Mouse (Mus musculus) bone marrow, adult 2 months (tissue): Measurements from ENCODE around the gene Pfn4. TPM values are rescaled to one million over a fixed set of nuclear protein-coding genes. Genes with fewer than 3 reads are reported as not detected.

Experiments
- H3K27ac ChIP-seq: fragments of 200-500 bp; 2 replicates; pipeline ENCODE4 v1.5.1; 2012; ENCODE audit warnings: low read depth, mild to moderate bottlenecking, control low read depth, inconsistent platforms, low read length; ENCODE audit not compliant: control insufficient read depth, poor library complexity, insufficient read depth
- H3K4me1 ChIP-seq: fragments of 200-500 bp; 2 replicates; pipeline ENCODE4 v1.6.1; 2011; ENCODE audit warnings: low read length; ENCODE audit not compliant: control insufficient read depth, insufficient read depth
- H3K4me3 ChIP-seq: fragments of 200-500 bp; replicated peaks from 2 replicates; pipeline ENCODE3; 2011; ENCODE audit warnings: mild to moderate bottlenecking, low read depth, low read length, control low read depth; ENCODE audit not compliant: control insufficient read depth
- CTCF ChIP-seq: fragments of 200-500 bp; IDR thresholded peaks from 2 replicates; pipeline ENCODE4 v1.5.1; 2011; ENCODE audit warnings: low read length, control low read depth; ENCODE audit not compliant: control insufficient read depth, insufficient read depth
- POLR2A ChIP-seq: fragments of 200-500 bp; IDR thresholded peaks from 2 replicates; pipeline ENCODE4 v1.6.1; 2011; ENCODE audit warnings: low read depth, mild to moderate bottlenecking, control low read depth, low read length, borderline replicate concordance; ENCODE audit not compliant: control insufficient read depth
- WGBS: fragments of 180-500 bp; shearing (Covaris S2); methylation state at CpG from one replicate; pipeline ENCODE4 v1.1.7; 2018; 5-methylcytosine and 5-hydroxymethylcytosine counted together
- polyA plus RNA-seq: library from polyadenylated mRNA; stranded (reverse); fragments of >200 nt; gene quantifications from 2 replicates; pipeline ENCODE4 v1.2.4, GENCODE M21; 2011; ENCODE audit warnings: low replicate concordance; ENCODE audit not compliant: missing spikeins, insufficient read depth, insufficient read length

Gene Pfn4
- polyA plus RNA-seq, 1 experiment, result 1.4 TPM

GRCm38 (mm10) chr12:4813636-4814035 lies 44.8 kb downstream of the Pfn4 start:
- no peaks in the 10 kb centered on the region for H3K4me1 ChIP-seq
- no peak for TF ChIP-seq CTCF
- TF ChIP-seq POLR2A, result no peak
- no peak overlapping the region for H3K4me3 ChIP-seq
- H3K27ac ChIP-seq, result no peak overlapping the region
- 93% methylated on average over 4 of the region's 4 CpGs for WGBS

- peak overlapping the region; percentile 69 for H3K27ac ChIP-seq
- TF ChIP-seq CTCF (no peak), POLR2A (no peak)
- peak overlapping the region; percentile 81 for H3K4me3 ChIP-seq
- no peaks in the 10 kb centered on the region; the same call in 1 of the 2 replicates for H3K4me1 ChIP-seq
- WGBS, result 8% methylated on average over 24 of the region's 24 CpGs
Observed at GRCm38 (mm10) chr12:4816680-4817360, 48.0 kb downstream of the Pfn4 start.

- under 1% methylated on average over 49 of the region's 49 CpGs for WGBS
- Histone ChIP-seq H3K27ac (peak within 1 kb of the TSS; percentile 69), H3K4me3 (peak within 1 kb of the TSS; percentile 81), H3K4me1 (no peaks in the 10 kb centered on the region; the same call in 1 of the 2 replicates)
- peak; percentile 93; the same call in 1 of the 2 replicates for TF ChIP-seq POLR2A
- no peak; the same call in 1 of the 2 replicates for TF ChIP-seq CTCF
Observed at GRCm38 (mm10) chr12:4817361-4818101, 48.7 kb downstream of the Pfn4 start, which contains the start of gene Sf3b6. Gene Sf3b6 (plus strand): TSS chr12:4817544.

- 88% methylated on average over 3 of the region's 3 CpGs for WGBS
- no peak overlapping the region for H3K27ac ChIP-seq
- no peak for TF ChIP-seq POLR2A
- no peak for TF ChIP-seq CTCF
- H3K4me1 ChIP-seq, result no peaks in the 10 kb centered on the region; the same call in 1 of the 2 replicates
- no peak overlapping the region for H3K4me3 ChIP-seq
Observed at GRCm38 (mm10) chr12:4827256-4827655, 58.4 kb downstream of the Pfn4 start.

Other genes with a start within 250 kb of the Pfn4 start
- gene Itsn2, start 176.4 kb upstream of the Pfn4 start, polyA plus RNA-seq, result 42.2 and 57.3 TPM in 2 replicates
- not detected in 2 replicates for gene Gm3625, start 176.1 kb upstream of the Pfn4 start, polyA plus RNA-seq
- not detected in 2 replicates for gene Fam228a, start 30.6 kb upstream of the Pfn4 start, polyA plus RNA-seq
- gene Fam228b, start 245 bp downstream of the Pfn4 start, polyA plus RNA-seq, result 8.6 TPM in 1 of 2 replicates, not detected in the other
- 161 and 194 TPM in 2 replicates for gene Sf3b6, start 48.5 kb downstream of the Pfn4 start, polyA plus RNA-seq
- gene Fkbp1b, start 72.6 kb downstream of the Pfn4 start, polyA plus RNA-seq, result 2.2 and 7.8 TPM in 2 replicates
- 9.5 and 12.7 TPM in 2 replicates for gene Wdcp, start 74.3 kb downstream of the Pfn4 start, polyA plus RNA-seq
- gene Mfsd2b, start 105.3 kb downstream of the Pfn4 start, polyA plus RNA-seq, result 122 and 162 TPM in 2 replicates
- 13.5 and 14.4 TPM in 2 replicates for gene Ubxn2a, start 138.7 kb downstream of the Pfn4 start, polyA plus RNA-seq
- gene Atad2b, start 148.3 kb downstream of the Pfn4 start, polyA plus RNA-seq, result 19.0 and 26.5 TPM in 2 replicates